Mouse (Mus musculus): ENCODE results near the gene Zfp511.

- TF ChIP-seq POLR2A (IDR thresholded peaks at IDR 0.05; ENCODE audit: borderline replicate concordance, insufficient read depth, low read length) = no peak
- TF ChIP-seq CTCF (IDR thresholded peaks at IDR 0.05; ENCODE audit: borderline replicate concordance, insufficient read depth, low read depth, low read length) = no peak
These were observed 2.8 kb upstream of the Zfp511 start for GRCm38 (mm10) chr7:140033386-140033785.

Measured in cerebellum, adult 2 months (tissue).